Mouse (Mus musculus) gastrocnemius, postnatal 14 days (tissue): ENCODE measurements around the gene Gpr141. TPM values are rescaled to one million over a fixed set of nuclear protein-coding genes. Genes with fewer than 3 reads are reported as not detected.

Experiments used
- DNase-seq: peaks from one replicate; pipeline ENCODE4 v3.0.0; 2021; ENCODE audit warnings: mixed read lengths
- intact Hi-C: fragments of 180-260 bp; cut with DNase I; formaldehyde crosslinking; loops from one replicate; pipeline ENCODE4 v1.15.1; 2025; ENCODE audit warnings: low total_unique reads
- total RNA-seq, 2 experiments: library from RNA; stranded (reverse); gene quantifications; 2 replicates each; pipeline ENCODE4 v1.2.3; 2021

Gpr141 gene
- total RNA-seq, 2 experiments from 2014 or later, result not detected

DNA sequence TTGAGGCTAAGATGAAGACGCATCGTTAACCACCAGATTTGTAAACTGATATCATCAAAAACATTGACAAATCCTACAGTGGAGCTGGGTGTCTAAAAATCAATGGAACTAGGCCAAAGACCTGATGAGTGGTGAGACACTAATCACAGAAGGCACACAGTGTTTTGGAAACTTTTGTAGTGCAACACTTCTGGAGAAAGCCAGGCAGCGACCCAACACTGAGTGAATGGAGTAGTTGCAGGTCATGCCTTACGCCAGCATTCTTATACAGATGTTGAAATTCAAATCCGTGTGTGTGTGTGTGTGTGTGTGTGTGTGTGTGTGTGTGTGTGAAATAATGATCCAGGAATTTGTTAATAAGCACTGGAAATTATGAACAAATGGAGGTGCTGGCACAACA lies 79.5 kb downstream of the Gpr141 start:
- DNase-seq, result no peak

DNA sequence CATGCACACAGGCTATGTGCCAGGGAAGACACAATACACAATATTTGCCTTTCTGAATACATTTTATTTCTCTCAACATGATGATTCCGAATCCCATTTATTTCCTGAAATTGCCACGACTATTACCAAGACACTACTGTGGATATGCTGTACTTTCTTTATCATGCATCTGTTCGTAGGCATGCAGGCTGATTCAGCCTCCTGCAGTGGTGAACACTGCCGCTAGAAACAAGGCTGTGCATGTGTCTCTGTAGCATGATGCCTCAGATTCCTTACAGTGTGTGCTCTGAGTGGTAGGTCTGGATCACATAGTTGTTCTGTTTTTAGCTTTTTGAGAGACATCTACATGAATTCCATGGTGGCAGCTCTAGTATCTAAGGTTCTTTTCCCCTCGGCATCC lies 89.5 kb downstream of the Gpr141 start:
- no peak for DNase-seq
- intact Hi-C loops, result no loop called here

More for the DNA sequence above, 79.5 kb downstream of the Gpr141 start:
- intact Hi-C loops, result no loop called here

DNA sequence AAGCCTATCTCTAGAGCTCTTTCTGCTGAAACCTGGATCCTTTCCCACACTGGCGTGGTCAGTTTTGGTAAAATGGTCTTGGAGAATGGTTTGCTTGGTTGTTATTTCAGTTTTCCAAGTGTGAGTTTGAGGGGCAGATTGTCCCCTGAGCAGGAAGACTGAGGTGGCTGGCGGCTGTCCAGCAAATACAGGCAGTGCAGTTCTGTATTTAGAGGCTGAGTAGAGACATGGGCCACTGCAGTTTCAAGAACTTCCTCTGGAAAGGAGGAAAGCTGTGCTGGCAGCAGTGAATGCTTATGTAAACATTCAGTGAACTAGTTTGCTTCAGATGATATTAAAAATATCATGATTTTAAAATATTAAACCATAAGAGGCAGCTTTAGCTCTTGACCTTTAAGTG lies 93.2 kb downstream of the Gpr141 start:
- no peak for DNase-seq
- intact Hi-C loops, result no loop called here

DNA sequence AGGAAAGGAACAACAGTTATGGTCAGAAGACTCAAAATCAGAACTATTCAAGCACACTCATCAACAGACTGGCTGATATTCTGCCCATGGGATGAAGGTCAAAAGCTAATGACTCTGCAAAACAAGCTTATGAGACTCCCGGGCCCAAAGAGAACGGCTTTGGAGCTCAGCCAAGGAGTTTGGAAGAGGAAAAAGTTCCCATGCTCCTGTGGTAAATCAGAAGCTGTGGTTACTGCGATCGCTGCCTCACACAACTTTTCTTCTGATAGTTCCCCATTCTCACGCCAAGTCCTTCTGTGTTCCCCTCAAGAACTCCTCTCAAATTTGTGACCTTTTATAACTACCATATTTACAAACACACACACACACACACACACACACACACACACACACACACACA lies 105.1 kb downstream of the Gpr141 start:
- intact Hi-C loops, result no loop called here
- peak; percentile 28 for DNase-seq

DNA sequence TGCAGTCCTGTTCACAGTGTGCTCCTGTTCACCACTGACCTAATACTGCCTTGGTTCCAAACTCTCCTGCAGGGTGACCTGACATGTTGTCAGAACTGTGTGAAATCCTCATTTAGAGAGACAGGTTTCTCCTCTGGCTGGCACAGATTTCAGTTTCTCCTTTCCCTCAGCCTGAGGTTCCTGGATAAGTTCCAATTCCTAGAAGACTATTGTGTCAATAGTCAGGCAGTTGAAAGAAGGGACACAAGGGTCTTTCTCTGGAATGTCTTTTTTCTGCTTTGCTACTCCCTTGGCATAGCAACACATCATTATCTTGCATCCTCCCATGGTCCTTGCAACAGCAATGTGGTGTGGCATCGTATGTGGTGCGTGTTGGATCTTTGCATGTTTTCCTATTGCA lies 106.9 kb downstream of the Gpr141 start:
- intact Hi-C loops, result no loop called here
- DNase-seq, result no peak

DNA sequence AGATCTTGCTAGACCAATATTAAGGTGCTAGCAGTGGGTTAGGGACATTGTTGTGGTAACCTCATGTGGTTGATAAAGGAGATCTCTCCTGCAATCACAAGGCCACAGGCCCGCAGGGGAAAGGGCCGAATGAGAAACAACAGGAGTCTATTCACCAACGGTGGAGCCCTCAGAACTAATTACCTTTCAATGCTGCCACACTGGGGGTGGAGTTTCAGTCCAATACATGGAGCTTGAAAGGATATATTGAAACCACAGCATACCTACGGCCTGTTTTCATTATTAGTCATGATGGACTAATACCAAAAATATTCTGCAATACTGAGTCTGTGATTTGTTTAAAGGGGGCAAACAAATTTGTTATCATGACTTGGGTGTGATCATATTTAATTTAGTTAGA lies 120.3 kb downstream of the Gpr141 start:
- intact Hi-C loops, result no loop called here

DNA sequence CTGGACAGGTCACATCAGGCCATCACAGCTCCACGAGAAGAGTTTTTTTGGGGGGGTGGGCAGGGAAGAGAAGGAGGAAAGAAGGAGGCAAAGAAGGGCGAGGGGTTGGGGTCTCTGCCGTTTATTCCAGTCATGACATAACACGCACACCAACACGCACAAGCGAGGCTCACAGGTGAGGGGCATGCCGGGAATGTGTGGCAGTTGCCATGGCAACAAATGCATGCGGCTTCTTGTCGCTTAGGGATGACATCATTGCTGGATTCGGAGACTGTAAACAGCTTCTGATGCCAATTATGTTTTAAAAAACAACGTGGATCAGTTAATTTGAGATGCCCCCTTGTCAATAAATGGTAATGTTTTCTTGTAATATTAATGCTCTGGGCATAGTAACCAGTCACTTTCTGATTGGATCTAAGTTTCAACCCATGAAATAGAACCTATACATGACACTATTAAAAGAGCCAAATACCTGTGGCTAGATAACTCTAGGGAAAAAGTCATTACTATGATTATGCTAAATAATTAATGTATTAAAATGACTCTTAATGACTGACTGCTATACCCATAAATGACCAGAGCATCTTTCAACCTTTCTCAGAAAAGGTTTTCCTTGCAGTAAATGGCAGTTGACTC lies 122.5 kb downstream of the Gpr141 start:
- intact Hi-C loops, result no loop called here
- DNase-seq, result no peak

More for the DNA sequence above, 120.3 kb downstream of the Gpr141 start:
- DNase-seq, result no peak

DNA sequence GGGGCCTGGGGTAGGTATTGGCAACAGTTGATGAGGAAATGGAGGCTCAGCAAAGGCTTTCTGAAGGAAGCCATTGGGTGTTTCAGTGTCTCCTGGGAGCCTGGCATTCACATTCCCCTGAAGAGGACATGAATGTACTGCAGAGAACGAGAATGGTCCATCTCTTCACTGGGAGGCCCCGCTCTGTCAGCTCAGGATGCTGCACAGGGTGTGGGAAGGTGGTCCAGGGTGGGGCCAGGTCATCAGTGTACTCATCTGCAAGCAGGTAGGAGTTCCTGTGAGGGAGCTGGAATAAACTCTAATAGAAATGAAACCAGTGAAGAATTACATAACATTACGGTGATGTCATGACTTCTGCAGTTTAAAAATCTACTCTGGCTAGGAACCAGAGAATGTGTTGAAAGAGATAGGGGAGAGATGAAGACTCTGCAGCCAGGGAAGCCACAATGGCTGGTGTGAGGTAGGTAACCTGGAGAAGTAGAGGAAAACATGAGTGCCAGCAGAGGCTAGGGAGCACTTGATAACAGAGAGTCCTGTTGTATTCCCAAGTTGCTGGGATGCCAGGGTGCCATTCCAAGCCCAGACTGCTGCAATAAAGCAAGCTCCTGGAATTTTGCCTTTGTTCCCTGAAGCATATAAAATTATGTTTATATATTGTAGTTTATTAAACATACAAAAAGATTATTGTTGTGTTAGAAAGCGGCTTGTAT lies 123.2 kb downstream of the Gpr141 start:
- intact Hi-C loops, result no loop called here
- no peak for DNase-seq

Other genes starting within 250 kb of the Gpr141 start
- gene Epdr1, start 204.3 kb downstream of the Gpr141 start, total RNA-seq, result 10 to 100 TPM; 69.7 to 70.8 TPM
- 10 to 100 TPM in 1 of 2 experiments, 1 to 10 TPM in 1; 6.4 to 13.8 TPM for gene Sfrp4, start 201.2 kb downstream of the Gpr141 start, total RNA-seq
- gene Nme8, start 126.5 kb downstream of the Gpr141 start, total RNA-seq, result not detected